Mouse (Mus musculus) CH12.LX (cell line): ENCODE data around the gene Bbof1. TPM values are rescaled to one million over a fixed set of nuclear protein-coding genes. Genes with fewer than 3 reads are reported as not detected.

Source experiments
- DNase-seq: peaks from one replicate; pipeline ENCODE4 v3.0.0-alpha.2; 2013; ENCODE audit errors: extremely low read depth
- H3K27ac ChIP-seq: 2 replicates; pipeline ENCODE4 v1.5.1; 2012; ENCODE audit warnings: low read depth, mild to moderate bottlenecking, control low read depth, moderate library complexity; ENCODE audit not compliant: insufficient read depth
- H3K27me3 ChIP-seq: replicated peaks from 2 replicates; pipeline ENCODE3; 2012; ENCODE audit warnings: inconsistent platforms
- H3K36me3 ChIP-seq, 2 experiments: replicated peaks in 1 of 2; 2 replicates each; pipeline versions ENCODE3 to v1.6.1; 2012; ENCODE audit warnings: inconsistent platforms in 1 of 2, low read length in 1 of 2, mild to moderate bottlenecking in 1 of 2, mixed read lengths in 1 of 2, moderate library complexity in 1 of 2; ENCODE audit not compliant: control insufficient read depth in 1 of 2, insufficient read depth in 1 of 2
- H3K4me1 ChIP-seq, 2 experiments: 2 replicates each; pipeline ENCODE4 v1.6.1; 2012; ENCODE audit warnings: inconsistent platforms in 1 of 2, moderate library complexity in 1 of 2; ENCODE audit not compliant: insufficient read depth in 2 of 2, control insufficient read depth in 1 of 2
- H3K4me2 ChIP-seq: 2 replicates; pipeline ENCODE4 v1.6.1; 2012; ENCODE audit warnings: low read depth, mild to moderate bottlenecking, control low read depth; ENCODE audit not compliant: poor library complexity, insufficient read depth, severe bottlenecking
- H3K4me3 ChIP-seq, 3 experiments: fragments of 150-350 bp in 1 of 3; sonication (generic) in 1 of 3; replicated peaks in 1 of 3; 2 replicates each; pipeline versions ENCODE3 to v1.5.1; 2011 to 2012; ENCODE audit warnings: low read depth in 2 of 3, low read length in 2 of 3, mild to moderate bottlenecking in 2 of 3, moderate library complexity in 2 of 3, control low read depth in 1 of 3, improper control_type of control experiment in 1 of 3, inconsistent platforms in 1 of 3, mixed read lengths in 1 of 3; ENCODE audit not compliant: poor library complexity in 1 of 3
- H3K79me2 ChIP-seq: replicated peaks from 2 replicates; pipeline ENCODE4 v1.6.1; 2012; ENCODE audit warnings: mild to moderate bottlenecking, moderate library complexity; ENCODE audit not compliant: control insufficient read depth, poor library complexity, insufficient read depth, severe bottlenecking; ENCODE audit errors: extremely low read depth
- H3K9ac ChIP-seq: 2 replicates; pipeline ENCODE4 v1.6.1; 2012; ENCODE audit warnings: low read depth, mild to moderate bottlenecking, control low read depth, moderate library complexity; ENCODE audit not compliant: insufficient read depth
- H3K9me3 ChIP-seq: replicated peaks from 2 replicates; pipeline ENCODE3; 2012; ENCODE audit warnings: low read length, inconsistent platforms, mixed read lengths
- CHD2 ChIP-seq: IDR thresholded peaks from 2 replicates; pipeline ENCODE4 v1.6.1; 2011; ENCODE audit warnings: low read length, improper control_type of control experiment
- ELF1 ChIP-seq: IDR thresholded peaks from 2 replicates; pipeline ENCODE4 v1.6.1; 2014; ENCODE audit warnings: low read depth, mild to moderate bottlenecking, inconsistent platforms, low read length, improper control_type of control experiment
- EP300 ChIP-seq: IDR thresholded peaks from 2 replicates; pipeline ENCODE4 v1.6.1; 2011; ENCODE audit warnings: low read length, improper control_type of control experiment
- ETS1 ChIP-seq: conservative IDR thresholded peaks from 2 replicates; pipeline ENCODE4 v1.6.1; 2012; ENCODE audit warnings: low read depth, mild to moderate bottlenecking, inconsistent platforms, low read length, improper control_type of control experiment, moderate library complexity
- JUN ChIP-seq: IDR thresholded peaks from 2 replicates; pipeline ENCODE4 v1.6.1; 2011; ENCODE audit warnings: low read depth, mild to moderate bottlenecking, low read length, improper control_type of control experiment, moderate library complexity; ENCODE audit not compliant: insufficient read depth
- MAX ChIP-seq: IDR thresholded peaks from 2 replicates; pipeline ENCODE4 v1.6.1; 2011; ENCODE audit warnings: low read length, improper control_type of control experiment
- MXI1 ChIP-seq: IDR thresholded peaks from 2 replicates; pipeline ENCODE4 v1.6.1; 2011; ENCODE audit warnings: mild to moderate bottlenecking, low read depth, low read length, improper control_type of control experiment
- NELFE ChIP-seq: IDR thresholded peaks from 2 replicates; pipeline ENCODE4 v1.6.1; 2011; ENCODE audit warnings: low read depth, low read length, improper control_type of control experiment
- NRF1 ChIP-seq: IDR thresholded peaks from 2 replicates; pipeline ENCODE4 v1.6.1; 2014; ENCODE audit warnings: low read depth, mild to moderate bottlenecking, inconsistent platforms, low read length, improper control_type of control experiment, moderate library complexity
- PAX5 ChIP-seq: IDR thresholded peaks from 2 replicates; pipeline ENCODE4 v1.6.1; 2012; ENCODE audit warnings: low read length, inconsistent platforms, mixed read lengths
- POLR2A ChIP-seq: IDR thresholded peaks from 2 replicates; pipeline ENCODE4 v1.6.1; 2011; ENCODE audit warnings: low read depth, mild to moderate bottlenecking, improper control_type of control experiment, low read length
- POLR2AphosphoS2 ChIP-seq: IDR thresholded peaks from 2 replicates; pipeline ENCODE4 v1.6.1; 2011; ENCODE audit warnings: low read depth, low read length, improper control_type of control experiment
- RAD21 ChIP-seq: IDR thresholded peaks from 2 replicates; pipeline ENCODE4 v1.6.1; 2011; ENCODE audit warnings: low read depth, mild to moderate bottlenecking, low read length, improper control_type of control experiment, moderate library complexity
- SIN3A ChIP-seq: IDR thresholded peaks from 2 replicates; pipeline ENCODE4 v1.6.1; 2012; ENCODE audit warnings: low read length, improper control_type of control experiment, inconsistent platforms
- TBP ChIP-seq: conservative IDR thresholded peaks from 2 replicates; pipeline ENCODE4 v1.6.1; 2011; ENCODE audit warnings: low read depth, low read length, improper control_type of control experiment
- USF1 ChIP-seq: IDR thresholded peaks from 2 replicates; pipeline ENCODE4 v1.6.1; 2014; ENCODE audit warnings: low read depth, mild to moderate bottlenecking, inconsistent platforms, low read length, improper control_type of control experiment
- ZNF384 ChIP-seq: IDR thresholded peaks from 2 replicates; pipeline ENCODE4 v1.6.1; 2012; ENCODE audit warnings: low read depth, low read length, improper control_type of control experiment, inconsistent platforms
- dilution Hi-C: fragments of 300-500 bp; cut with MboI; formaldehyde crosslinking; loops from 2 replicates; pipeline ENCODE4 v1.14.3; 2020; ENCODE audit warnings: low sequenced_read_pairs; ENCODE audit not compliant: extremely low pct_unique_long_range_greater_than_20kb, extremely low pct_ligation_motif_present
- in situ Hi-C: fragments of 300-500 bp; cut with MboI; formaldehyde crosslinking; loops from 3 replicates; pipeline ENCODE4 v1.14.3; 2019; ENCODE audit warnings: low sequenced_read_pairs, low pct_ligation_motif_present, low pct_unique_long_range_greater_than_20kb, mixed read lengths
- polyA plus RNA-seq: library from polyadenylated mRNA; unstranded; fragments of >175 nt; gene quantifications from 2 replicates; pipeline ENCODE4 v1.2.1, GENCODE M21; 2012; ENCODE audit warnings: low read depth; ENCODE audit not compliant: insufficient read length
- total RNA-seq, 2 experiments: library from RNA; depleted of rRNA; stranded (reverse); fragments of 300-350 nt in 1 of 2; fragments of >200 nt in 1 of 2; gene quantifications; 2 replicates each; pipeline ENCODE4 v1.2.3; 2012 to 2014

Gene Bbof1
- total and polyA plus RNA-seq, 3 experiments = 0.24 to 0.41 (median 0.34) TPM

- no peak for DNase-seq
- Histone ChIP-seq H3K9ac (no peak overlapping the region), H3K27me3 (no peaks in the 10 kb centered on the region), H3K36me3 (peaks cover 20 to 41% of the 10 kb centered on the region in 2 experiments), H3K9me3 (no peaks in the 10 kb centered on the region), H3K27ac (no peak overlapping the region), H3K4me3 (no peak overlapping the region), H3K4me2 (no peak overlapping the region), H3K79me2 (peaks cover 21% of the 10 kb centered on the region), H3K4me1 (peaks cover 4 to 26% of the 10 kb centered on the region in 2 experiments; a peak in 3 of 4 replicates)
- in situ Hi-C loops = no loop called here
- dilution Hi-C loops = no loop called here
- TF ChIP-seq ETS1 (no peak), ZNF384 (no peak), MXI1 (no peak), TBP (no peak), SIN3A (no peak), ELF1 (no peak), POLR2AphosphoS2 (no peak), JUN (no peak)
Observed at GRCm38 (mm10) chr12:84365137-84365536, 43.7 kb upstream of the Bbof1 start.

- Histone ChIP-seq H3K27me3 (no peaks in the 10 kb centered on the region), H3K36me3 (peaks cover 37 to 60% of the 10 kb centered on the region in 2 experiments), H3K4me2 (no peak overlapping the region), H3K4me1 (peaks cover 4 to 17% of the 10 kb centered on the region in 2 experiments; a peak in 3 of 4 replicates), H3K9ac (no peak overlapping the region), H3K9me3 (no peaks in the 10 kb centered on the region), H3K4me3 (no peak overlapping the region), H3K27ac (no peak overlapping the region), H3K79me2 (peaks cover 21% of the 10 kb centered on the region)
- in situ Hi-C loops (no loop called here), dilution Hi-C loops (no loop called here)
- no peak for TF ChIP-seq MXI1
- no peak for TF ChIP-seq CHD2
- no peak for TF ChIP-seq JUN
- no peak for TF ChIP-seq PAX5
- TF ChIP-seq MAX = no peak
- TF ChIP-seq SIN3A = no peak
- TF ChIP-seq ZNF384 = no peak
- no peak for TF ChIP-seq NRF1
- no peak for TF ChIP-seq USF1
- DNase-seq = no peak
Observed at GRCm38 (mm10) chr12:84366971-84367370, 41.9 kb upstream of the Bbof1 start.

- in situ Hi-C loops = no loop called here
- H3K9ac ChIP-seq = no peak overlapping the region
- no peak overlapping the region for H3K27ac ChIP-seq
- no peaks in the 10 kb centered on the region for H3K27me3 ChIP-seq
- H3K4me1 ChIP-seq = no peaks in the 10 kb centered on the region
- H3K36me3 ChIP-seq = peaks cover 49 to 82% of the 10 kb centered on the region in 2 experiments
- H3K4me3 ChIP-seq = no peak overlapping the region
- dilution Hi-C loops = no loop called here
- H3K9me3 ChIP-seq = no peaks in the 10 kb centered on the region
- no peak for DNase-seq
- H3K4me2 ChIP-seq = no peak overlapping the region
- TF ChIP-seq MXI1 (no peak), MAX (no peak), NELFE (no peak), EP300 (no peak), POLR2A (no peak), RAD21 (no peak), ETS1 (no peak)
- H3K79me2 ChIP-seq = no peaks in the 10 kb centered on the region
Observed at GRCm38 (mm10) chr12:84371647-84372046, 37.2 kb upstream of the Bbof1 start.
